Mouse (Mus musculus) thymus, adult 2 months (tissue): ENCODE results near the gene Ust.

Experiments
- CTCF ChIP-seq: fragments of 200-500 bp; IDR thresholded peaks from 2 replicates; pipeline ENCODE4 v1.5.1; 2012; ENCODE audit warnings: mild to moderate bottlenecking, control low read depth, low read length, moderate library complexity, borderline replicate concordance; ENCODE audit not compliant: control insufficient read depth, poor library complexity, insufficient read depth; ENCODE audit errors: extremely low read depth
- POLR2A ChIP-seq: fragments of 200-500 bp; IDR thresholded peaks from 2 replicates; pipeline ENCODE4 v1.6.1; 2012; ENCODE audit warnings: mild to moderate bottlenecking, low read length, control low read depth, moderate library complexity; ENCODE audit not compliant: control insufficient read depth, poor library complexity, insufficient read depth; ENCODE audit errors: extremely low read depth

DNA sequence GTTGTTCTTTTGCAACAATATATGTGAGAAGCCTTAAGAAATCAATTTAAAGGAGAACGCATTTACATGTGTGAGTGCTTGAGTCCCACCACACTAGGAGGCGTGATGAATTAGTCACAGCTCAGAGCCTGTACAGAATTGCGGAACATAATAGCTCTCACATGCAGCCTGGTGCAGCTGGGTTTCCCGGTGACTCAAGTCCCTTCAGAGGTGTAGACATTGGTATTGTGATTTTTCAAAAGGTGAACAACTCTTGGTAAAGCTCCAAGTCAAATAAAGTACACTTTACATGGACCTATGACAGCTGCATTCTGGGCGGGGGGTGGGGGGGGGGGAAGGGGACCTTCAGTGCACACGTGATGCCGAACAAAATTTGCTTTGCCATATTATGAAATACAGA, 344.4 kb downstream of the Ust start:
- no peak for TF ChIP-seq CTCF
- TF ChIP-seq POLR2A: no peak
